Mouse (Mus musculus) ES-CJ7 (cell line): ENCODE measurements around the gene Bend6.

Experiments
- DNase-seq: peaks from one replicate; pipeline ENCODE4 v3.0.0; 2011; ENCODE audit warnings: low read depth, low spot score

Bend6 gene

GRCm38 (mm10) chr1:33803323-33803722 is 104.3 kb downstream of the Bend6 start:
- DNase-seq, result no peak
